Mouse (Mus musculus): ENCODE data around the gene Zwilch.
A peak's percentile ranks its signal among the peaks of the same experiment; 100 is the strongest.
"Not testable (repeated sequence)": the region's sequence is repeated elsewhere in the genome, so short reads cannot be mapped to it uniquely, and the experiment has no call there.

Gene Zwilch

DNA sequence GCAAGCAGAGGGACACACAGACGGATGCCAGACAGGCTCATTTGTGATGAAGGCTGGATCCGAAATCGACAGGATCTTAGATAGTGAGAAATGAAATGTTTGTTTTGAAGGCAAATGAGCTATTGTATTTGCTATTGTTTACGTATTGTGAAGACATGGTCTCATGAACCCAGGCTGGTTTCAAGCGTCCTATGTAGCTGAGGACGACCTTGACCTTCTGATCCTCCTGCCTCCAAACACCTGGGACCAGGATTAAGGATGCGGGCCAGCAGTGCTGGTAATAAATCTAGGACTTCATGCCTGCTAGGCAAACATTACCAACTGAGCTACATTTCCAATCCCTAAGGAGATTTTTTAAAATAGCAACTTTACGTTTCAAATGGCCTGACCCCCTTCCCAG, 24.6 kb upstream of the Zwilch start:
- Histone ChIP-seq H3K4me3 (replicated peaks; ENCODE audit: low read length) (peak overlapping the region; percentile 43), H3K9me3 (ENCODE audit: low read length) (no peaks in the 10 kb centered on the region), H3K36me3 (ENCODE audit: insufficient read depth, low read length) (peaks cover 73% of the 10 kb centered on the region), H3K4me1 (replicated peaks; ENCODE audit: low read depth, low read length) (peaks cover 80% of the 10 kb centered on the region), H3K27me3 (ENCODE audit: insufficient read depth, low read length) (no peaks in the 10 kb centered on the region)
- TF ChIP-seq CTCF (conservative IDR thresholded peaks at IDR 0.05; ENCODE audit: low read length): no peak
- no peak for TF ChIP-seq POU5F1 (IDR thresholded peaks at IDR 0.05; ENCODE audit: borderline replicate concordance, low read length)
- TF ChIP-seq NANOG (IDR thresholded peaks at IDR 0.05; ENCODE audit: borderline replicate concordance, low read length): no peak

GRCm38 (mm10) chr9:64195554-64195953, 22.6 kb upstream of the Zwilch start:
- TF ChIP-seq POU5F1 (IDR thresholded peaks at IDR 0.05; ENCODE audit: borderline replicate concordance, low read length): no peak
- TF ChIP-seq NANOG (IDR thresholded peaks at IDR 0.05; ENCODE audit: borderline replicate concordance, low read length): no peak
- no peak for TF ChIP-seq CTCF (conservative IDR thresholded peaks at IDR 0.05; ENCODE audit: low read length)
- peaks cover 60% of the 10 kb centered on the region for H3K4me1 ChIP-seq (replicated peaks; ENCODE audit: low read depth, low read length)
- no peak overlapping the region for H3K4me3 ChIP-seq (replicated peaks; ENCODE audit: low read length)
- peaks cover 5% of the 10 kb centered on the region; the same call in 1 of the 2 replicates for H3K9me3 ChIP-seq (ENCODE audit: low read length)
- H3K36me3 ChIP-seq (ENCODE audit: insufficient read depth, low read length): peaks cover 78% of the 10 kb centered on the region
- H3K27me3 ChIP-seq (ENCODE audit: insufficient read depth, low read length): no peaks in the 10 kb centered on the region

GRCm38 (mm10) chr9:64193879-64194278, 21.0 kb upstream of the Zwilch start:
- TF ChIP-seq NANOG (IDR thresholded peaks at IDR 0.05; ENCODE audit: borderline replicate concordance, low read length) (no peak), POU5F1 (IDR thresholded peaks at IDR 0.05; ENCODE audit: borderline replicate concordance, low read length) (no peak), CTCF (conservative IDR thresholded peaks at IDR 0.05; ENCODE audit: low read length) (no peak)
- Histone ChIP-seq H3K27me3 (ENCODE audit: insufficient read depth, low read length) (no peaks in the 10 kb centered on the region), H3K4me1 (replicated peaks; ENCODE audit: low read depth, low read length) (peaks cover 56% of the 10 kb centered on the region), H3K9me3 (ENCODE audit: low read length) (peaks cover 5% of the 10 kb centered on the region; the same call in 1 of the 2 replicates), H3K36me3 (ENCODE audit: insufficient read depth, low read length) (peaks cover 93% of the 10 kb centered on the region), H3K4me3 (replicated peaks; ENCODE audit: low read length) (no peak overlapping the region)

GRCm38 (mm10) chr9:64184166-64184840, 11.4 kb upstream of the Zwilch start:
- H3K36me3 ChIP-seq (ENCODE audit: insufficient read depth, low read length): peaks cover 93% of the 10 kb centered on the region
- no peaks in the 10 kb centered on the region for H3K27me3 ChIP-seq (ENCODE audit: insufficient read depth, low read length)
- TF ChIP-seq POU5F1 (IDR thresholded peaks at IDR 0.05; ENCODE audit: borderline replicate concordance, low read length) (no peak), CTCF (conservative IDR thresholded peaks at IDR 0.05; ENCODE audit: low read length) (no peak), NANOG (IDR thresholded peaks at IDR 0.05; ENCODE audit: borderline replicate concordance, low read length) (no peak)
- H3K4me3 ChIP-seq (replicated peaks; ENCODE audit: low read length): no peak overlapping the region; the same call in 1 of the 2 replicates
- no peaks in the 10 kb centered on the region for H3K9me3 ChIP-seq (ENCODE audit: low read length)
- peaks cover 52% of the 10 kb centered on the region for H3K4me1 ChIP-seq (replicated peaks; ENCODE audit: low read depth, low read length)

DNA sequence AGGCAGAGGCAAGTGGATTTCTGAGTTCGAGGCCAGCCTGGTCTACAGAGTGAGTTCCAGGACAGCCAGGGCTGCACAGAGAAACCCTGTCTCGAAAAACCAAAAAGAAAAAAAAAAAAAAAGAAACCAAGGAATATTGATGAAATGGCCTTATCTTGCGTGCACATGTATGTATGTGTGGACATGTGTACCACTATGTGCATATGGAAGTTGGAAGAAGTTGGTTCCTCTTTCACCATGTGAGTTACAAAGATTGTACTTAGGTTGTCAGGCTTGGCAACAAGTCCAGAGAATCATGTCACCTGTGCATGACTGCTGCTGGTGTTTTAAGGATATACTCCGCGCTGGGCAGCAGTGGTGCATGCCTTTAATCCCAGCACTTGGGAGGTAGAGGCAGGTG, 10.4 kb upstream of the Zwilch start:
- Histone ChIP-seq H3K36me3 (ENCODE audit: insufficient read depth, low read length) (peaks cover 89% of the 10 kb centered on the region), H3K4me1 (replicated peaks; ENCODE audit: low read depth, low read length) (peaks cover 44% of the 10 kb centered on the region)
- H3K9me3 ChIP-seq (ENCODE audit: low read length); H3K27me3 ChIP-seq (ENCODE audit: insufficient read depth, low read length); H3K4me3 ChIP-seq (replicated peaks; ENCODE audit: low read length): not testable (repeated sequence)

DNA sequence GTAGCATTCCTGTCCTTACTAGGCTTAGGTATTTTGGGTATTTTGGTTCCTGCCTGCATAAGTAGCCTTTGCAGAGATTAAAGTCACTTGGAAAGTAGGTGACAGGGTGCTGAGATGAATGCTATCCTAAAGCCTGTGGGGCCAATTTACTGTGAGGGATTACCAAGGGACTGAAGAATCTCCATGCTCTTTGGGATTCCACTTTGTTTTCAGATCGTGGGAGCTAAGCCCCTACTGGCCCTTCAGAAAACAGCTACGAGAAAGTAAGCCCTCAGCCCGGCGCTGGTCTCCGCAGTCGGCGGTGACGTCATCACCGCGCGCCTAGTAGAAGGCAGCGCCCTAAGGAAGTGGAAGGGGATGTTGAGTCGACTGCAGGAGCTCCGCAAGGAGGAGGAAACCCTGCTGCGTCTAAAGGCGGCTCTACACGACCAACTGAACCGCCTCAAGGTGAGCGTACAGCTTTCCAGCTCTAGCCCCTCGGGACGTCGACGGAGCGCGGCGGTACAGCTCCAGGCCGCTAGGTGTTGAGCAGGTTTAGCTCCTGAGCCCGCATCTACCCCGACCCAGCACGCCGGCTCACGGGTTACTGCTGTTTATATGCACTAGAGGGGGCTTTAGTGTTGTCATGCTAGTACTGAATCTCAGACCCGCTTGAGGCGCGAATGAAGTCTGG, 6.2 kb upstream of the Zwilch start, which contains the start of gene Snapc5:
Gene Snapc5, plus strand, starts transcription at position 301 of the 673 bp plus-strand sequence.
- TF ChIP-seq NANOG (IDR thresholded peaks at IDR 0.05; ENCODE audit: borderline replicate concordance, low read length) (no peak), POU5F1 (IDR thresholded peaks at IDR 0.05; ENCODE audit: borderline replicate concordance, low read length) (no peak), CTCF (conservative IDR thresholded peaks at IDR 0.05; ENCODE audit: low read length) (peak; percentile 16; the same call in 1 of the 2 replicates)
- H3K4me1 ChIP-seq (replicated peaks; ENCODE audit: low read depth, low read length): peaks cover 46% of the 10 kb centered on the region
- no peaks in the 10 kb centered on the region for H3K9me3 ChIP-seq (ENCODE audit: low read length)
- H3K27me3 ChIP-seq (ENCODE audit: insufficient read depth, low read length): no peaks in the 10 kb centered on the region
- H3K36me3 ChIP-seq (ENCODE audit: insufficient read depth, low read length): peaks cover 89% of the 10 kb centered on the region
- H3K4me3 ChIP-seq (replicated peaks; ENCODE audit: low read length): peak within 1 kb of the TSS; percentile 80

- H3K36me3 ChIP-seq (ENCODE audit: insufficient read depth, low read length): peaks cover 89% of the 10 kb centered on the region
- peak overlapping the region; percentile 80 for H3K4me3 ChIP-seq (replicated peaks; ENCODE audit: low read length)
- H3K4me1 ChIP-seq (replicated peaks; ENCODE audit: low read depth, low read length): peaks cover 41% of the 10 kb centered on the region
- TF ChIP-seq POU5F1 (IDR thresholded peaks at IDR 0.05; ENCODE audit: borderline replicate concordance, low read length): no peak
- TF ChIP-seq CTCF (conservative IDR thresholded peaks at IDR 0.05; ENCODE audit: low read length): peak; percentile 40; the same call in 1 of the 2 replicates
- H3K27me3 ChIP-seq (ENCODE audit: insufficient read depth, low read length): no peaks in the 10 kb centered on the region
- no peaks in the 10 kb centered on the region for H3K9me3 ChIP-seq (ENCODE audit: low read length)
Measured at GRCm38 (mm10) chr9:64178610-64178973, 5.7 kb upstream of the Zwilch start.

DNA sequence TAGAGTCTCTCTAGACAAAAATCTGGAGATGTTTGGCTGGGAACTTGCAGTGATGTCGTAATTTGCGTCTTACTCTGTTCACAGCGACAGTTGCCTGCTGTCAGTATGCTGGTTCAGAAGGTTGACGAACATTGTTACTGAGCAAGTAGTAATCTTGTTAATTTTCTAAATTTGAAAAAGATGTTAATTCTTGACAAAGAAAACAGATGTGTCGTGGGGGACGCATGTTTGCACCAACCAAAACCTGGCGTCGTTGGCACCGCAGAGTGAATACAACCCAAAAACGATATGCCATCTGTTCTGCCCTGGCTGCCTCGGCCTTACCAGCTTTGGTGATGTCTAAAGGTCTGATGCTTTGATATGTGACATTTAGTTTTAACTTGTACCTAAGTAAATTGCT, 2.5 kb upstream of the Zwilch start:
- Histone ChIP-seq H3K36me3 (ENCODE audit: insufficient read depth, low read length) (peaks cover 69% of the 10 kb centered on the region), H3K4me1 (replicated peaks; ENCODE audit: low read depth, low read length) (peaks cover 46% of the 10 kb centered on the region), H3K4me3 (replicated peaks; ENCODE audit: low read length) (peak overlapping the region; percentile 98), H3K27me3 (ENCODE audit: insufficient read depth, low read length) (no peaks in the 10 kb centered on the region), H3K9me3 (ENCODE audit: low read length) (no peaks in the 10 kb centered on the region)
- TF ChIP-seq NANOG (IDR thresholded peaks at IDR 0.05; ENCODE audit: borderline replicate concordance, low read length): no peak
- TF ChIP-seq POU5F1 (IDR thresholded peaks at IDR 0.05; ENCODE audit: borderline replicate concordance, low read length): no peak

Measured in E14TG2a.4 (cell line).